Mouse (Mus musculus): ENCODE results near the gene Slc23a4.
A peak's percentile ranks its signal among the peaks of the same experiment; 100 is the strongest.

Gene Slc23a4

GRCm38 (mm10) chr6:34913341-34914040 is 74.7 kb downstream of the Slc23a4 start:
- no peak for DNase-seq (ENCODE audit: low read depth, low spot score)

GRCm38 (mm10) chr6:34910371-34911219 is 77.6 kb downstream of the Slc23a4 start, which contains the start of gene Wdr91:
Wdr91 (minus strand) TSS chr6:34910876.
- DNase-seq (ENCODE audit: low read depth, low spot score): peak; percentile 69

- DNase-seq (ENCODE audit: low read depth, low spot score): peak; percentile 52
Observed at GRCm38 (mm10) chr6:34909631-34910345, 78.4 kb downstream of the Slc23a4 start.

- DNase-seq (ENCODE audit: low read depth, low spot score): no peak
Observed at GRCm38 (mm10) chr6:34907696-34908260, 80.4 kb downstream of the Slc23a4 start.

- no peak for DNase-seq (ENCODE audit: low read depth, low spot score)
Observed at GRCm38 (mm10) chr6:34907121-34907614, 81.0 kb downstream of the Slc23a4 start.

- DNase-seq (ENCODE audit: low read depth, low spot score): no peak
Observed at GRCm38 (mm10) chr6:34906661-34907060, 81.5 kb downstream of the Slc23a4 start.

GRCm38 (mm10) chr6:34906125-34906524 is 82.1 kb downstream of the Slc23a4 start:
- no peak for DNase-seq (ENCODE audit: low read depth, low spot score)

GRCm38 (mm10) chr6:34904361-34904760 is 83.8 kb downstream of the Slc23a4 start:
- no peak for DNase-seq (ENCODE audit: low read depth, low spot score)

GRCm38 (mm10) chr6:34903851-34904250 is 84.4 kb downstream of the Slc23a4 start:
- no peak for DNase-seq (ENCODE audit: low read depth, low spot score)

- DNase-seq (ENCODE audit: low read depth, low spot score): no peak
Observed at GRCm38 (mm10) chr6:34903441-34903840, 84.8 kb downstream of the Slc23a4 start.

- no peak for DNase-seq (ENCODE audit: low read depth, low spot score)
Observed at GRCm38 (mm10) chr6:34902578-34902977, 85.6 kb downstream of the Slc23a4 start.

GRCm38 (mm10) chr6:34901911-34902444 is 86.2 kb downstream of the Slc23a4 start:
- no peak for DNase-seq (ENCODE audit: low read depth, low spot score)

- DNase-seq (ENCODE audit: low read depth, low spot score): no peak
Observed at GRCm38 (mm10) chr6:34900990-34901389, 87.2 kb downstream of the Slc23a4 start.

- DNase-seq (ENCODE audit: low read depth, low spot score): no peak
Observed at GRCm38 (mm10) chr6:34899127-34899526, 89.1 kb downstream of the Slc23a4 start.

GRCm38 (mm10) chr6:34896168-34896780 is 91.9 kb downstream of the Slc23a4 start:
- DNase-seq (ENCODE audit: low read depth, low spot score): no peak

GRCm38 (mm10) chr6:34895569-34895968 is 92.6 kb downstream of the Slc23a4 start:
- DNase-seq (ENCODE audit: low read depth, low spot score): no peak
